Mouse (Mus musculus): Measurements from ENCODE around the gene Tmem184b. TPM values are rescaled to one million over a fixed set of nuclear protein-coding genes. Genes with fewer than 3 reads are reported as not detected.

Gene Tmem184b
- polyA plus RNA-seq, 1 experiment from 2014 or later = 34.1 TPM

GRCm38 (mm10) chr15:79354619-79355018, 48.8 kb downstream of the Tmem184b start:
- Histone ChIP-seq H3K27ac (ENCODE audit: low read depth, low read length) (0 out of 2 replicates have a peak overlapping the region, but pooled peaks have one; percentile 35), H3K4me3 (ENCODE audit: low read depth, low read length) (no peak overlapping the region), H3K9ac (ENCODE audit: low read depth, low read length) (no peak overlapping the region), H3K4me2 (replicated peaks; ENCODE audit: low read depth) (no peak overlapping the region), H3K27me3 (replicated peaks; ENCODE audit: control insufficient read depth, insufficient read depth, low read length) (no peaks in the 10 kb centered on the region), H3K4me1 (replicated peaks; ENCODE audit: control insufficient read depth, insufficient read depth, low read length) (peaks cover 27% of the 10 kb centered on the region), H3K36me3 (ENCODE audit: control insufficient read depth, insufficient read depth) (no peaks in the 10 kb centered on the region; the same call in 1 of the 2 replicates), H3K9me3 (ENCODE audit: control insufficient read depth) (no peaks in the 10 kb centered on the region)
- no peak for ATAC-seq
- 69% methylated on average over 4 of the region's 4 CpGs for WGBS
- no peak for TF ChIP-seq CTCF (IDR thresholded peaks at IDR 0.05; ENCODE audit: low read depth)

- no peaks in the 10 kb centered on the region for H3K27me3 ChIP-seq (replicated peaks; ENCODE audit: control insufficient read depth, insufficient read depth, low read length)
- 76% methylated on average over 5 of the region's 5 CpGs for WGBS
- H3K27ac ChIP-seq (ENCODE audit: low read depth, low read length) = no peak overlapping the region
- no peak for TF ChIP-seq CTCF (IDR thresholded peaks at IDR 0.05; ENCODE audit: low read depth)
- H3K9me3 ChIP-seq (ENCODE audit: control insufficient read depth) = no peaks in the 10 kb centered on the region
- H3K4me3 ChIP-seq (ENCODE audit: low read depth, low read length) = no peak overlapping the region
- H3K4me2 ChIP-seq (replicated peaks; ENCODE audit: low read depth) = no peak overlapping the region
- ATAC-seq = no peak
- peaks cover 27% of the 10 kb centered on the region for H3K4me1 ChIP-seq (replicated peaks; ENCODE audit: control insufficient read depth, insufficient read depth, low read length)
- no peak overlapping the region for H3K9ac ChIP-seq (ENCODE audit: low read depth, low read length)
- no peaks in the 10 kb centered on the region; the same call in 1 of the 2 replicates for H3K36me3 ChIP-seq (ENCODE audit: control insufficient read depth, insufficient read depth)
Observed at GRCm38 (mm10) chr15:79353690-79354305, 49.6 kb downstream of the Tmem184b start.

GRCm38 (mm10) chr15:79352479-79352878, 50.9 kb downstream of the Tmem184b start:
- Histone ChIP-seq H3K4me1 (replicated peaks; ENCODE audit: control insufficient read depth, insufficient read depth, low read length) (peaks cover 27% of the 10 kb centered on the region), H3K27me3 (replicated peaks; ENCODE audit: control insufficient read depth, insufficient read depth, low read length) (no peaks in the 10 kb centered on the region), H3K27ac (ENCODE audit: low read depth, low read length) (no peak overlapping the region; the same call in 1 of the 2 replicates), H3K4me2 (replicated peaks; ENCODE audit: low read depth) (peak overlapping the region; percentile 54), H3K4me3 (ENCODE audit: low read depth, low read length) (no peak overlapping the region), H3K36me3 (ENCODE audit: control insufficient read depth, insufficient read depth) (no peaks in the 10 kb centered on the region), H3K9me3 (ENCODE audit: control insufficient read depth) (no peaks in the 10 kb centered on the region), H3K9ac (ENCODE audit: low read depth, low read length) (no peak overlapping the region)
- no peak for ATAC-seq
- 71% methylated on average over 6 of the region's 6 CpGs for WGBS
- no peak for TF ChIP-seq CTCF (IDR thresholded peaks at IDR 0.05; ENCODE audit: low read depth)

- H3K4me2 ChIP-seq (replicated peaks; ENCODE audit: low read depth) = peak overlapping the region; percentile 54
- peaks cover 28% of the 10 kb centered on the region for H3K4me1 ChIP-seq (replicated peaks; ENCODE audit: control insufficient read depth, insufficient read depth, low read length)
- no peak for ATAC-seq
- H3K27me3 ChIP-seq (replicated peaks; ENCODE audit: control insufficient read depth, insufficient read depth, low read length) = no peaks in the 10 kb centered on the region
- 33% methylated on average over 15 of the region's 15 CpGs for WGBS
- no peaks in the 10 kb centered on the region for H3K36me3 ChIP-seq (ENCODE audit: control insufficient read depth, insufficient read depth)
- peak overlapping the region; percentile 46; the same call in 1 of the 2 replicates for H3K27ac ChIP-seq (ENCODE audit: low read depth, low read length)
- H3K9ac ChIP-seq (ENCODE audit: low read depth, low read length) = 0 out of 2 replicates have a peak overlapping the region, but pooled peaks have one; percentile 7
- H3K4me3 ChIP-seq (ENCODE audit: low read depth, low read length) = 0 out of 2 replicates have a peak overlapping the region, but pooled peaks have one; percentile 5
- TF ChIP-seq CTCF (IDR thresholded peaks at IDR 0.05; ENCODE audit: low read depth) = peak; percentile 42
- H3K9me3 ChIP-seq (ENCODE audit: control insufficient read depth) = no peaks in the 10 kb centered on the region
Observed at GRCm38 (mm10) chr15:79351331-79351767, 52.0 kb downstream of the Tmem184b start.

- Histone ChIP-seq H3K9me3 (ENCODE audit: control insufficient read depth) (no peaks in the 10 kb centered on the region), H3K36me3 (ENCODE audit: control insufficient read depth, insufficient read depth) (no peaks in the 10 kb centered on the region), H3K4me1 (replicated peaks; ENCODE audit: control insufficient read depth, insufficient read depth, low read length) (peaks cover 32% of the 10 kb centered on the region), H3K27me3 (replicated peaks; ENCODE audit: control insufficient read depth, insufficient read depth, low read length) (no peaks in the 10 kb centered on the region), H3K4me3 (ENCODE audit: low read depth, low read length) (no peak overlapping the region), H3K4me2 (replicated peaks; ENCODE audit: low read depth) (peak overlapping the region; percentile 54), H3K9ac (ENCODE audit: low read depth, low read length) (0 out of 2 replicates have a peak overlapping the region, but pooled peaks have one; percentile 7), H3K27ac (ENCODE audit: low read depth, low read length) (peak overlapping the region; percentile 46; the same call in 1 of the 2 replicates)
- 95% methylated on average over 4 of the region's 4 CpGs for WGBS
- no peak for TF ChIP-seq CTCF (IDR thresholded peaks at IDR 0.05; ENCODE audit: low read depth)
- no peak for ATAC-seq
Observed at GRCm38 (mm10) chr15:79350866-79351265, 52.5 kb downstream of the Tmem184b start.

GRCm38 (mm10) chr15:79348651-79349050, 54.7 kb downstream of the Tmem184b start:
- Histone ChIP-seq H3K4me1 (replicated peaks; ENCODE audit: control insufficient read depth, insufficient read depth, low read length) (peaks cover 30% of the 10 kb centered on the region), H3K36me3 (ENCODE audit: control insufficient read depth, insufficient read depth) (no peaks in the 10 kb centered on the region), H3K4me2 (replicated peaks; ENCODE audit: low read depth) (peak overlapping the region; percentile 94), H3K9me3 (ENCODE audit: control insufficient read depth) (no peaks in the 10 kb centered on the region), H3K9ac (ENCODE audit: low read depth, low read length) (peak overlapping the region; percentile 92), H3K4me3 (ENCODE audit: low read depth, low read length) (peak overlapping the region; percentile 85), H3K27ac (ENCODE audit: low read depth, low read length) (peak overlapping the region; percentile 99; the same call in 1 of the 2 replicates), H3K27me3 (replicated peaks; ENCODE audit: control insufficient read depth, insufficient read depth, low read length) (no peaks in the 10 kb centered on the region)
- TF ChIP-seq CTCF (IDR thresholded peaks at IDR 0.05; ENCODE audit: low read depth) = no peak
- 42% methylated on average over 8 of the region's 8 CpGs for WGBS
- ATAC-seq = no peak

All from intestine, postnatal 0 days (tissue).